Mouse (Mus musculus) limb, embryonic 11.5 days (tissue): ENCODE data around the gene Pitx1. TPM values are rescaled to one million over a fixed set of nuclear protein-coding genes. Genes with fewer than 3 reads are reported as not detected.

Source experiments
- ATAC-seq: fragments of 200-750 bp; cut with Nextera tagmentation; 2 replicates; pipeline ENCODE4 v1.8.0; 2017; ENCODE audit warnings: low read depth; ENCODE audit not compliant: insufficient number of reproducible peaks, low FRiP score, low TSS enrichment
- DNase-seq: peaks from one replicate; pipeline ENCODE4 v3.0.0-alpha.2; 2015; ENCODE audit warnings: low spot score
- H3K27ac ChIP-seq: fragments of 300-500 bp; sonication (generic); replicated peaks from 2 replicates; pipeline ENCODE4 v1.5.1; 2014; ENCODE audit warnings: low read depth, mild to moderate bottlenecking, low read length
- H3K27me3 ChIP-seq: fragments of 300-500 bp; sonication (generic); 2 replicates; pipeline ENCODE4 v1.6.1; 2014; ENCODE audit warnings: mild to moderate bottlenecking, low read length, mixed read lengths; ENCODE audit not compliant: control insufficient read depth, insufficient read depth
- H3K36me3 ChIP-seq: fragments of 300-500 bp; sonication (generic); 2 replicates; pipeline ENCODE4 v1.6.1; 2014; ENCODE audit warnings: mild to moderate bottlenecking, low read length, moderate library complexity, mixed read lengths; ENCODE audit not compliant: control insufficient read depth, insufficient read depth
- H3K4me1 ChIP-seq: fragments of 300-500 bp; sonication (generic); 2 replicates; pipeline ENCODE4 v1.6.1; 2014; ENCODE audit warnings: low read length, mixed read lengths; ENCODE audit not compliant: control insufficient read depth, insufficient read depth
- H3K4me2 ChIP-seq: fragments of 300-500 bp; sonication (generic); 2 replicates; pipeline ENCODE4 v1.6.1; 2014; ENCODE audit warnings: low read depth, mild to moderate bottlenecking, moderate library complexity; ENCODE audit not compliant: severe bottlenecking
- H3K4me3 ChIP-seq: fragments of 300-500 bp; sonication (generic); 2 replicates; pipeline ENCODE4 v1.5.1; 2014; ENCODE audit warnings: low read depth, low read length
- H3K9ac ChIP-seq: fragments of 300-500 bp; sonication (generic); 2 replicates; pipeline ENCODE4 v1.6.1; 2014; ENCODE audit warnings: mild to moderate bottlenecking, low read length
- H3K9me3 ChIP-seq: fragments of 300-500 bp; sonication (generic); 2 replicates; pipeline ENCODE4 v1.6.1; 2016; ENCODE audit warnings: low read length; ENCODE audit not compliant: control insufficient read depth
- WGBS: fragments of 180-500 bp; shearing (Covaris S2); extraction: QIAGEN DNeasy Blood & Tissue Kit; methylation state at CpG from one replicate; pipeline ENCODE4 v1.1.7; 2014; 5-methylcytosine and 5-hydroxymethylcytosine counted together
- polyA plus RNA-seq: library from polyadenylated mRNA; unstranded; fragments of >200 nt; fragmentation: Nextera tagmentation; extraction: Ambion mirVana; gene quantifications from 2 replicates; pipeline ENCODE4 v1.2.1, GENCODE M21; 2014

The Pitx1 gene
- polyA plus RNA-seq, 1 experiment from 2014 or later = 197 TPM

DNA sequence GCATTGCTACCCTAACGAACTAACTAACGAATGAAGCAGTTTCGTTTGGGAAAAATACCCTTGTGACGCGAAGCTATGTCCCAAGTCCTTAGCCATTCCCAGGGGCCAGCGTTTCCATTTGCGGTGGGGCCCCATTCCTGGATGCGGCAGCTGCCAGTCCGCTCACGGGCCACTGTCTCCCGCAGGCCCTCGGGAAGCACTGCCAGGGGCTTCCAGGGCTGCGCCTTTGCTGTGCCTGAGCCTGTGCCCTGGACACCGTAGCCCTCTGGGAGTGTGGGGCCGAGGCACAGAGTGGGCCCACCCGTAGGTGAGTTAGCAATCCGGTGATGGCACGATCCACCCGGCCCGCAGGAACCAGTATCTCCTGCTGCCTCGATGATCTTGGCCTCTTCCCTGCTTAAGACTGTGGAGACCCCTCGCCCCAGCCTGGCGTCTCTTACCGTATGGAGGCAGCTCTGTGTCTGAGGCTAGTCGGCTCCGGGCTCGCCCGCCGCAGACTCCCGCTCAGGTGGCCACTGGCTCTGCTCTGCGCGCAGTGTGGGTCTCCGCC is 369 bp downstream of the Pitx1 start:
- H3K27me3 ChIP-seq = peaks cover 64% of the 10 kb centered on the region
- WGBS = under 1% methylated on average over 33 of the region's 33 CpGs
- H3K4me1 ChIP-seq = peaks cover 16% of the 10 kb centered on the region
- H3K27ac ChIP-seq = peak overlapping the region; percentile 93
- ATAC-seq = 0 out of 2 replicates have a peak, but pooled peaks have one; percentile 8
- peak overlapping the region; percentile 70 for H3K4me3 ChIP-seq
- H3K4me2 ChIP-seq = peak overlapping the region; percentile 67
- peak overlapping the region; percentile 97 for H3K9ac ChIP-seq
- H3K9me3 ChIP-seq = no peaks in the 10 kb centered on the region
- DNase-seq = peak; percentile 74
- no peaks in the 10 kb centered on the region for H3K36me3 ChIP-seq

DNA sequence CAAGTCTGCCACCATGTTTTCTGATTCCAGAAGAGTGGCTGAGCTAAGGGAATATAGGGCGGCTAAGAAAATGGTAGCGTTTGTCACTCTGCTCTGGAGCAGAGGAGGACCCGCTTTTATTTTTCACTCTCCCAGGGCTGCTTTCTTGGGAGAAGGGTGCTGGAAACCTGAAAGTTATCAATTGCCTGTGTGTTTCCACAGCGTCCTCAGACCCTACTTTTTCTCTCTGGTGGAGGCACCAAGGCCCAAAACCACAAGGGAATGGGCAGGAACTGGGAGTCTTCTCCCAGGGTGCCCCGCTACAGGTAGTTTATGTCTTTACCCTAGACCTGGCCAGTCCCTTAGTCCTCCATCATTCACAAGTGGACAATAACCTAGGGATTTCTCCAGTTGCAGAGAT is 1.3 kb downstream of the Pitx1 start:
- peak overlapping the region; percentile 97 for H3K9ac ChIP-seq
- peaks cover 67% of the 10 kb centered on the region for H3K27me3 ChIP-seq
- no peaks in the 10 kb centered on the region for H3K36me3 ChIP-seq
- peak overlapping the region; percentile 67 for H3K4me2 ChIP-seq
- 6% methylated on average over 5 of the region's 5 CpGs for WGBS
- DNase-seq (peak; percentile 50), ATAC-seq (no peak)
- H3K4me1 ChIP-seq = peaks cover 13% of the 10 kb centered on the region
- H3K9me3 ChIP-seq = no peaks in the 10 kb centered on the region
- peak overlapping the region; percentile 70 for H3K4me3 ChIP-seq
- H3K27ac ChIP-seq = peak overlapping the region; percentile 93

DNA sequence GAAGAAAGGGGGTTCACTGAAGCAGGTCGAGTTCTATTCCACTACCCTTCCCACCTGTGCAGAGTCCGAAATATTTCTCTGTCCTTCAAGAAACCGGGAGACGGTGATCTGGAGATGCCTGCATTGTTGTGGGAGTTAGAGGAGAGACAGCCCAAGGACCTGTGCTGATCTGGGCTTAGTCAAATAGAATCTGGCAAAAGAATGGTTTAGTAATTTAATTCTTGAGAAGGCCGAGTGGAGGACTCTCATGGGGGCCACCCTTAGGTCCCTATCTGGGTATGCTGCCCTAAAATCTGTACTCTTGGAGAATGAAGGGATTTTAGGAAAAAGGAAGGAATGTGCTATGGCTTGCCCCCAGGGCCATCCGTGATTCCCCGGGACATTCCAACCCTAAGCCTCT is 2.1 kb downstream of the Pitx1 start:
- Histone ChIP-seq H3K4me1 (peaks cover 7% of the 10 kb centered on the region), H3K9me3 (no peaks in the 10 kb centered on the region), H3K36me3 (no peaks in the 10 kb centered on the region), H3K27me3 (peaks cover 63% of the 10 kb centered on the region), H3K4me3 (peak overlapping the region; percentile 70), H3K9ac (peak overlapping the region; percentile 97), H3K27ac (peak overlapping the region; percentile 93), H3K4me2 (peak overlapping the region; percentile 67)
- ATAC-seq = no peak
- 6% methylated on average over 7 of the region's 7 CpGs for WGBS
- no peak for DNase-seq

DNA sequence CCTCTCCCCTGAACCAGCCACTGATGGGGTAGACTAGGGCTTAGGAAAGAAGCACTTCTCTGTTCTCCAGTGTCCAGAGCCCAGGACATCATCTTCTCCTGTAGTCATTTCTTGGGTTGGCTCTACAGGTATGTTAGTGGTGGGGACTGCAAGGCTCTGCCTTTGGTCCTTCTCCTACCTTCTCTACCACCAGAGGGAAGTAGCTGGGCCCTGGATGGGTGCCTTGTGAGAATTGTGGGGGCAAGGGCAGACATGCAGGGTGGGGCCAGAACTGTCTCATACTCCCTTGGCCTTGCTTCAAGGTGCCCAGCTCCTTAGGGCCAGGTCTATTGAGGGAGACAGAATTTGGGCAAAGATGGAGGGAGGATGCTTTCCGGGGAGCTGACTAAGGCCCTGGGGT is 3.4 kb downstream of the Pitx1 start:
- Histone ChIP-seq H3K9ac (peak overlapping the region; percentile 97), H3K36me3 (no peaks in the 10 kb centered on the region), H3K27me3 (peaks cover 60% of the 10 kb centered on the region), H3K4me2 (peak overlapping the region; percentile 67), H3K27ac (peak overlapping the region; percentile 97), H3K4me3 (peak overlapping the region; percentile 70), H3K9me3 (no peaks in the 10 kb centered on the region), H3K4me1 (peaks cover 9% of the 10 kb centered on the region)
- WGBS = 10% methylated on average over 1 of the region's 1 CpGs
- DNase-seq = peak; percentile 37
- no peak for ATAC-seq

DNA sequence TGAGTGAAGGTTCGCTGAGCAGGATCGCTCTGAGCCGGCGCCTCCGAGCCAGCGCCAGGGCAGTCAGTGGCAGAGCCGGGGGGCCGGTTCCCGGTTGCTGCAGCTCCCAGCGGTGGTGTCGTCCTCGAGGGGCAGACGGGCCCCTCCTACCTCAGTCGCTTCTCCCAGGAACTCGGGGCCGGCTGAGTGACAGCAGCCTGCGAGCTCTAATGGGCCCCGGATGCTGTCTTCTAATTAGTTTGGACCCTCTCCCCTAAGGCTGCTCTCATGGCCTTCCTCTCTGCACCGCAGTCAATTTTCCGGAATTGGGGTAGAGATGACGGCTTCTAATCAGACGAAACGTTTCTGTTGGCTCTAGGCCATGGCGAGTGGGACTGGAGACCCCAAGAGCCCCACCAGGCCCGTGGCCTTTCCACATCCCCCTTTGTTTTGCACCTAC is 4.3 kb downstream of the Pitx1 start:
- Histone ChIP-seq H3K9ac (peak overlapping the region; percentile 97), H3K27me3 (peaks cover 64% of the 10 kb centered on the region), H3K4me2 (peak overlapping the region; percentile 67), H3K4me3 (peak overlapping the region; percentile 70), H3K36me3 (no peaks in the 10 kb centered on the region), H3K27ac (peak overlapping the region; percentile 97), H3K4me1 (peaks cover 9% of the 10 kb centered on the region), H3K9me3 (no peaks in the 10 kb centered on the region)
- under 1% methylated on average over 25 of the region's 25 CpGs for WGBS
- no peak for ATAC-seq
- no peak for DNase-seq

DNA sequence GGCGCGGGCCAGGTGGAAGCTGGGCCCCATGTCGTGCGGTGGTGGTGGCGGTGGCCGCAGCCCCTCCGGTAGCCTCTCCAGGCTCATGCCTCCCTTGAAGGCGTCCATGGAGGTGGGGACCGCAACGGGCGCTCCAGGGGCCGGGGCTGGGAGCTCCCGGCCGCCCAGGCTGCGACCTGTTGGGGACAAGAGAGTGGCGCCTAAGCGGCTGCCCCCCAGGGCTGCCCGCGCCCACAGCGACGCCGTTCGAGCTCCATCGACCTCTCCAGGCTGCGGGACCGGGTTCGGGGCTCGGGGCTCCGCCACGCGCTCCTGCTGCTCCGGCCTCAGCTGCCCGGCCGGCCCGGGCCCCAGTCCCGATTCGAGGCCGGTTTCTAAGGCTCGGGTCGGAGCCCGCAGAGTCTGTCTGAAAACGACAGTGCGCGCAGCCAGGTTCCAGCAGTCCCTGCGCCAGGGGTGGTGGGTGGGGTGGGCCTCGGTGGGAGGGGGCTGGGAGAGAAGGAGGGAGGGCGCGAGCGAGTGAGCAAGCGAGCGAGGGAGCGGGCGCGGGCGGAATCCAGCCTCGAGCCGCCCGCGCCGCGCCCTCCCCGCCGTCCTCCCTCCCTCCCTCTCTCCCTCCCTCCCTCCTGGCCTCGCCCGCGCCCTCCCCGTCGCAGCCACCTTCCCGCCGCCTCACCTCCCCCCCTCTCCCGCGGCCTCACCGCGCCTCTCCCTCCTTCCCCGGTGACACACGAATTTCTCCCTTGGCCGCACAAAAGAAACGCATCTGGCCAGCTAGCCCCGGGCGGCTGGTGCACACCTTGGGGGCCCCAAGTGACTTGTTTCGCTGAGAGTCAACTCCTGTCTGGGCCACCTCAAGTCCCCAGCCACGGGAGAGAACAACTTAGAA is 4.9 kb downstream of the Pitx1 start:
- under 1% methylated on average over 58 of the region's 82 CpGs for WGBS
- DNase-seq = peak; percentile 82

DNA sequence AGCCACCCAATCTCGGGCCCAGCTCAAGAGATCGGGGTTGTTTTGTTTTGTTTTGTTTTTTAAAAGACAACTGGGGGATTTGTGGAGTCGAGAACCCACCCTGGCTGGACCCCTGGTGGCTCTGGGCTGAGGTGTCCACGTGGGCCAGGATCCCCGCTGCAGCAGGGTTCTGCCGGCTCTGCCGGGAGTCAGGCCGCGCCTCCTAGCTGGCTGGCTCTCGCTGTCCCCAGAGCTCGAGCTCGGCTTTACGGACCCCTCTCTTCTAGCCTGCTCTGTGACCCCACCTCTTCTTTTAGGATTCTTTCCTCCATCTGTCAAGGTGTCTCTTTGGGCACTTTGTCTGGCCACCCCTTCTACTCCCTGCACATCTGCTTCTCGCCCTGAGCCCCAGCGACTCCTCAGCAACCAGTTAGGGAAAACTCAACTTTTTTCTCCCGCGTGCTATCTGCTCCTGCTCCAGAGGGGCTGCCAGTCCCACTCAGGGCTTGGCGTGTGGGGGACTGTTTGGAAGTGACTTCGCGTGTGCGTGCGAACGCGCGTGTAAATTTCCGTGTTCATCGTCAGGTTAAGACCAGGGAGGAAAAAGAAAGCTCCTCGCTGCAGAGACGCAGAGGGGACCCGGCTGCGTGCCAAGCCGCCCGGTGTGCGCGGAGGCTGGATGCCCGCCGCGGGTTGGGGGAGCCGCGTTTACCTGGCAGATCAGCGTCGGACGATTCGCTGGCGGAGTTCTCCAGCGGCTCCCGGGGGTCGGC is 5.7 kb downstream of the Pitx1 start:
- peak overlapping the region; percentile 67 for H3K4me2 ChIP-seq
- peak; percentile 80 for DNase-seq
- peak overlapping the region; percentile 70 for H3K4me3 ChIP-seq
- H3K27ac ChIP-seq = peak overlapping the region; percentile 97
- peaks cover 63% of the 10 kb centered on the region for H3K27me3 ChIP-seq
- ATAC-seq = no peak
- under 1% methylated on average over 48 of the region's 48 CpGs for WGBS
- H3K9ac ChIP-seq = peak overlapping the region; percentile 97
- no peaks in the 10 kb centered on the region for H3K9me3 ChIP-seq
- H3K36me3 ChIP-seq = no peaks in the 10 kb centered on the region
- H3K4me1 ChIP-seq = peaks cover 9% of the 10 kb centered on the region

More for the DNA sequence above, 4.9 kb downstream of the Pitx1 start:
- Histone ChIP-seq H3K36me3 (no peaks in the 10 kb centered on the region), H3K4me1 (peaks cover 9% of the 10 kb centered on the region), H3K27me3 (peaks cover 65% of the 10 kb centered on the region), H3K9me3 (no peaks in the 10 kb centered on the region), H3K4me3 (peak overlapping the region; percentile 70), H3K27ac (peak overlapping the region; percentile 97), H3K9ac (peak overlapping the region; percentile 97), H3K4me2 (peak overlapping the region; percentile 67)
- peak; percentile 49 for ATAC-seq

DNA sequence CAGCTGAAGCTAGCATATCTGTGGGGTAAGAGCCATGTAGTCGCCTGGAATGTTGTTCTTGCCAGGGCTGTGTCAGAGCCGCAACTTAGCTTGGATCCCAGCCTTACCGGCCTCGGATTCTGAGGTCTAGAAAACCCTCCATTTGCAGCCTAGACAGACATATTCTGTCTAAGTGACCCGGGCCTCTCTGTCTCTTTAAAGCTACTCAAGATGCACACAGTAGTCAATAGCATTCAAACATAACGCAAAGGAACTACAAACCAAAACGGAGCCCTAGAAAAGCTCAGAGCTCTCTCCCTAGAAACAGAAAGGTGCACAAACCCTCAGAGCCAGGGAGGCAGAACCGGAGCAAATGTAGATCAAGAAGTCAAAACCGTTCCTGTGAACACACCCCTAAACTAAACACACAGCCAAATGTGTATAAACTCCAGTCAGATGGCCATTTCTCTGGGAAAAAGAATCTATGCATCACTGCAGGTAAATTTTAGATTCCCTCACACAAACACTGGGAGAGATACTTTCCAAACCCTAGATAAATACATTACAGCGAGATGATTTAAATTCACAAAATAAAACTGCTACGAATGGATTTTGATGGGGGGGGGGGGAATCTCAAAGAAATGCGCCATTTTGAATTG is 6.9 kb downstream of the Pitx1 start:
- Histone ChIP-seq H3K36me3 (no peaks in the 10 kb centered on the region), H3K27me3 (peaks cover 65% of the 10 kb centered on the region), H3K9ac (peak overlapping the region; percentile 96), H3K9me3 (no peaks in the 10 kb centered on the region), H3K4me1 (peaks cover 20% of the 10 kb centered on the region), H3K4me2 (peak overlapping the region; percentile 52), H3K4me3 (peak overlapping the region; percentile 70), H3K27ac (peak overlapping the region; percentile 81)
- DNase-seq = no peak
- 2% methylated on average over 12 of the region's 12 CpGs for WGBS
- no peak for ATAC-seq
